Mouse (Mus musculus): ENCODE data around the gene Uba1y. TPM values are rescaled to one million over a fixed set of nuclear protein-coding genes. Genes with fewer than 3 reads are reported as not detected.
"Not testable (repeated sequence)": the region's sequence is repeated elsewhere in the genome, so short reads cannot be mapped to it uniquely, and the experiment has no call there.

The Uba1y gene
- not detected in 2 replicates for polyA plus RNA-seq (2016; fragmentation: Nextera tagmentation; extraction: Ambion mirVana)

DNA sequence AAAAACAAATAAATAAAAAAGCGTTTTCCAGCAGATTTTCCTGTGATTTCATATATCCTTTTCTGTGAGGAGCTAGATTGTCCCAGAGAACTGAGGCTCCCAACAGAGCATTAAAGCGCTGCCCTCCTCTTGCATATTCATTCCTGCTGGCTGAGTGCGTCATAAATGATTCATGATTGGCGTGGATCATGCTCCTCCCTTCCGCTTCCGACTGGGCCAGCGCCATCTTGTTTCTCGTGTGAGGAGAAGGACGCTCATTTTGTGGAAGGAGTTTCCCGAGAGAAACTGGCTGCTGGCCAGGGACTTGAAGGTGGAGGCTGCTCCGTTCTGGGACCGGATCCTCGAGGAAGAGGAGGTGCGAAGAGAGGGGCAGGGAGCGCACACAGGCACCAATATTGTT lies at the start of gene Uba1y:
Gene Uba1y, plus strand, starts transcription at position 254 of the 400 bp plus-strand sequence.
- Histone ChIP-seq H3K4me1 (replicated peaks) (no peaks in the 10 kb centered on the region), H3K36me3 (no peaks in the 10 kb centered on the region), H3K27me3 (replicated peaks) (no peaks in the 10 kb centered on the region), H3K4me3 (no peak within 1 kb of the TSS), H3K9ac (no peak within 1 kb of the TSS), H3K27ac (ENCODE audit: poor library complexity, severe bottlenecking) (no peak within 1 kb of the TSS), H3K9me3 (replicated peaks) (no peaks in the 10 kb centered on the region), H3K4me2 (no peak within 1 kb of the TSS)
- 88% methylated on average over 10 of the region's 15 CpGs for WGBS
- no peak for ATAC-seq (ENCODE audit: insufficient number of reproducible peaks, low FRiP score)

DNA sequence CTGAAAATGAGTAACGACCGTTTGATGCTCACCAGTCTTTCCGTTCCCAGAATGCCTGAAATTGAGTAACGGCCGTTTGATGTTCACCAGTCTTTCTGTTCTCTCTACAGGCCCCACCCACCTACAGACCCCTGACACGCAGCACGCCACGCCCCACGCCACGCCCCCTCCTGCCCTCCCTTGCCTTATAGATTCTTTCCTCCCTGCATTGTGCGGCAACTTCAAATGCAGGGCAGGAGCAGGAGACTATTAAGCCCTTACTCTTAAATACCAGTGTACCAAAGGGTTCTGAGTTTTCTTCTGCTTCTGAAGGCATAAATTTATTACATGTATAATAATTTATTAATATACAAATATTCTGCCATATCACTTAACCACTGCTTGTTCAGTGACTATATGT lies 21.1 kb upstream of the Uba1y start, which contains the start of gene Zfy1:
Gene Zfy1, minus strand, starts transcription at position 101 of the 400 bp plus-strand sequence.
- not testable (repeated sequence) for H3K27me3 ChIP-seq (replicated peaks); H3K9ac ChIP-seq; H3K4me1 ChIP-seq (replicated peaks); H3K36me3 ChIP-seq; H3K4me2 ChIP-seq; H3K9me3 ChIP-seq (replicated peaks); H3K4me3 ChIP-seq; ATAC-seq (ENCODE audit: insufficient number of reproducible peaks, low FRiP score); H3K27ac ChIP-seq (ENCODE audit: poor library complexity, severe bottlenecking)
- 76% methylated on average over 7 of the region's 11 CpGs for WGBS

DNA sequence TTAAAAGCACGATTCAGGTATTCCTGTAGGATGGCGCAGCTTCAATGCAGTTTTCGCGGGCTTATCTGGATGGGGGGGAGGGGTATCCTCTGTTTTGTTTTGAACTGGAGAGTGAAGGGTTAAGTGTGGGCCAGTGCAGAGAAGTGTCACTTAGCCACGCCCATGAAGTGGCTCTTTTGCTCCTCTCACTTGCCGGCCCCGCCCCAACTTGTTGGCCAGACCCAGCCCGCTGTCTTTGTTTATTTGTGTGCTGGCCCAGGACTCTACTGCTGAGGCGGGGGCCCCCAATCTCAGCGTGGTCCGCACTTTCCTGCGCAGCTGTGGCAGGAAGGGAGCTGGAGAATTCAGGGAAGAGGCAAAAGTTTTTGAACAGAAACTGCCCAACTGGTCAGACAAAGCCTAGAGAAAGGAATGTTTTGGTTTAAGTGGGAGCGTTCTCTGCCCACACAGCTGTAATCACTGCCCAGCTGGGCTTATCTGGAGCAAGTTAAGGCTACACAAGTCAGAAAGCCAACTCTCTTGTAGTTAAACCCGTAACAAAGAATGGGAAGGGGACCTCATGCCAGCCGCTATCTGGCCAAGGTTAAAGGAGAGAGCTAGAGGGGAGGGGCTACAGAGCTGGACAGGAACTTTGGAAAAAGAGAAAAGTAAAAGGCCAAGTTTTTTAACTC lies 9.3 kb upstream of the Uba1y start:
- no peaks in the 10 kb centered on the region for H3K36me3 ChIP-seq
- no peak overlapping the region for H3K9ac ChIP-seq
- peak overlapping the region; percentile 30 for H3K4me3 ChIP-seq
- H3K9me3 ChIP-seq (replicated peaks): no peaks in the 10 kb centered on the region
- H3K27ac ChIP-seq (ENCODE audit: poor library complexity, severe bottlenecking): 0 out of 2 replicates have a peak overlapping the region, but pooled peaks have one; percentile 27
- H3K27me3 ChIP-seq (replicated peaks): no peaks in the 10 kb centered on the region
- peak; percentile 78 for ATAC-seq (ENCODE audit: insufficient number of reproducible peaks, low FRiP score)
- no peaks in the 10 kb centered on the region for H3K4me1 ChIP-seq (replicated peaks)
- H3K4me2 ChIP-seq: peak overlapping the region; percentile 58
- WGBS: 0% methylated on average over 14 of the region's 15 CpGs

DNA sequence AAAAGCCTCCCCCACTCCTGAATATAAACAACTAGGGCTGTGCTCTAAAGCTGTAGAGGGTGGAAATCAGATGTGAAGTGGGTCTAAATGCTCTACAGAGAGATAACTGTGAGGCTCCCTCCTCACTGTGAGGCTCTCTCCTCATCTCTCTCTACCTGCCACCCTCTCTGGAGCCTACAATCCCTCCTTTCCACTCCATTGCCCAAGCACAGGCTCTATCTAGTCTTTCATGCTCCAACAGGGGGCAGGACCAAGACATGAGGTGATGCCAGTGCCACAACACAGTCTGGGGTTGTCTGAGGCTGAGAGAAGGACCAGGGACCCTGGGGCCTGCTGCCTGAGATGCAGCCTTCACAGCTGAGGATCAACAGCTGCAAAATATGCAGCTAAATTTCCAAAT lies 54.0 kb downstream of the Uba1y start:
- Histone ChIP-seq H3K4me1 (replicated peaks) (no peaks in the 10 kb centered on the region), H3K27ac (ENCODE audit: poor library complexity, severe bottlenecking) (no peak overlapping the region), H3K36me3 (no peaks in the 10 kb centered on the region), H3K9me3 (replicated peaks) (no peaks in the 10 kb centered on the region), H3K27me3 (replicated peaks) (no peaks in the 10 kb centered on the region), H3K9ac (no peak overlapping the region), H3K4me2 (no peak overlapping the region), H3K4me3 (no peak overlapping the region)
- ATAC-seq (ENCODE audit: insufficient number of reproducible peaks, low FRiP score): no peak

DNA sequence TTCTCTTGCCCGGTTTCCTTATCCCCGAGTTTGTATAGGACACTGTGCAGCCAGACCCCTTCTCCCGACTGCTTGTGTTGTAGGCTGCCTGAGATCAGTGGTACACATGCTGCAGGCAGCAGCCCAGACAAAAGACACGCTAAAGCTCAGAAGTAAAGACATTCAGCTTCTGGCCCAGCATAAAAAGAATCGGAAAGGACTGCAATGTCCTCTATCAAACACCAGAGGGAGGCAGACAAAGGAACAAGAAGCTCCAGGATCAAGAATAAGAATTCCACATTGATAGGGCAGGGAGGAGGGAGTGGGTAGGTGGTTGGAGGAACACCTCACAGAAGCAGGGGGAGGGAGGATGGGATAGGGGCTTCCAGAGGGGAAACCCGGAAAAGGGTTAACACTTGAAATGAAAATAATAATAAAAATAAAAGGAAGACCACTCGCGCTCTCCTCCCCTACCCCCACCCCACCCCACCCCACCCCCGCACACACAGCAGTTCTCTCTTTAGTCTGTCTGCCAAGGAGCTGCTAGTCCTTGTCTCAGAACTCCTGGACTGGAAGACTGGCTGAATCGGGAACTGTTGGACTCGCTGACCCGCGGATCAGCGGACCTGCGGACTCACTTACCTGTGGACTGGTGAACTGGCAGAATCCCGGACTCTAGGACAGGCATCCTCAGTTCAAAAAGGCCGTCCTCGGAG lies 54.6 kb downstream of the Uba1y start:
- ATAC-seq (ENCODE audit: insufficient number of reproducible peaks, low FRiP score): no peak
- 17% methylated on average over 8 of the region's 18 CpGs for WGBS
- Histone ChIP-seq H3K4me3 (no peak overlapping the region), H3K27ac (ENCODE audit: poor library complexity, severe bottlenecking) (no peak overlapping the region), H3K9ac (no peak overlapping the region), H3K36me3 (no peaks in the 10 kb centered on the region), H3K9me3 (replicated peaks) (no peaks in the 10 kb centered on the region), H3K27me3 (replicated peaks) (no peaks in the 10 kb centered on the region), H3K4me2 (peak overlapping the region; percentile 16; the same call in 1 of the 2 replicates), H3K4me1 (replicated peaks) (no peaks in the 10 kb centered on the region)

Other genes with a start within 250 kb of the Uba1y start
- gene Zfy1, start 21.2 kb upstream of the Uba1y start, polyA plus RNA-seq (2016; fragmentation: Nextera tagmentation; extraction: Ambion mirVana): not detected in 2 replicates
- 7.7 TPM in 2 replicates for gene Kdm5d, start 79.1 kb downstream of the Uba1y start, polyA plus RNA-seq (2016; fragmentation: Nextera tagmentation; extraction: Ambion mirVana)
- 33.0 and 35.9 TPM in 2 replicates for gene Eif2s3y, start 191.9 kb downstream of the Uba1y start, polyA plus RNA-seq (2016; fragmentation: Nextera tagmentation; extraction: Ambion mirVana)

All from heart, embryonic 12.5 days (tissue).